Mouse (Mus musculus) forebrain, embryonic 15.5 days (tissue): Measurements from ENCODE around the gene Ivd. TPM values are rescaled to one million over a fixed set of nuclear protein-coding genes. Genes with fewer than 3 reads are reported as not detected.

Experiments used
- ATAC-seq: fragments of 200-750 bp; cut with Nextera tagmentation; replicated peaks from 2 replicates; pipeline ENCODE4 v1.8.0; 2017; ENCODE audit warnings: mild to moderate bottlenecking, moderate TSS enrichment, moderate library complexity
- H3K27ac ChIP-seq: fragments of 300-500 bp; sonication (generic); replicated peaks from 2 replicates; pipeline ENCODE4 v1.5.1; 2015; ENCODE audit warnings: mild to moderate bottlenecking, inconsistent platforms
- H3K27me3 ChIP-seq: fragments of 300-500 bp; sonication (generic); 2 replicates; pipeline ENCODE4 v1.6.1; 2015; ENCODE audit warnings: inconsistent platforms
- H3K36me3 ChIP-seq: fragments of 300-500 bp; sonication (generic); 2 replicates; pipeline ENCODE4 v1.6.1; 2015; ENCODE audit warnings: mild to moderate bottlenecking, inconsistent platforms
- H3K4me1 ChIP-seq: fragments of 300-500 bp; sonication (generic); 2 replicates; pipeline ENCODE4 v1.6.1; 2015; ENCODE audit warnings: inconsistent platforms
- H3K4me2 ChIP-seq: fragments of 300-500 bp; sonication (generic); replicated peaks from 2 replicates; pipeline ENCODE4 v1.6.1; 2015; ENCODE audit warnings: mild to moderate bottlenecking, inconsistent platforms
- H3K4me3 ChIP-seq: fragments of 300-500 bp; sonication (generic); 2 replicates; pipeline ENCODE4 v1.5.1; 2015; ENCODE audit warnings: mild to moderate bottlenecking, inconsistent platforms
- H3K9ac ChIP-seq: fragments of 300-500 bp; sonication (generic); replicated peaks from 2 replicates; pipeline ENCODE4 v1.6.1; 2015; ENCODE audit warnings: mild to moderate bottlenecking, inconsistent platforms
- H3K9me3 ChIP-seq: fragments of 300-500 bp; sonication (generic); 2 replicates; pipeline ENCODE4 v1.6.1; 2016; ENCODE audit warnings: inconsistent platforms
- WGBS: fragments of 180-500 bp; shearing (Covaris S2); methylation state at CpG from one replicate; pipeline ENCODE4 v1.1.7; 2015; ENCODE audit warnings: mixed read lengths; 5-methylcytosine and 5-hydroxymethylcytosine counted together
- polyA plus RNA-seq: library from polyadenylated mRNA; unstranded; fragments of >200 nt; fragmentation: Nextera tagmentation; extraction: Ambion mirVana; gene quantifications from 2 replicates; pipeline ENCODE4 v1.2.1, GENCODE M21; 2015

Gene Ivd
- polyA plus RNA-seq, 1 experiment from 2014 or later, result 54.2 TPM

DNA sequence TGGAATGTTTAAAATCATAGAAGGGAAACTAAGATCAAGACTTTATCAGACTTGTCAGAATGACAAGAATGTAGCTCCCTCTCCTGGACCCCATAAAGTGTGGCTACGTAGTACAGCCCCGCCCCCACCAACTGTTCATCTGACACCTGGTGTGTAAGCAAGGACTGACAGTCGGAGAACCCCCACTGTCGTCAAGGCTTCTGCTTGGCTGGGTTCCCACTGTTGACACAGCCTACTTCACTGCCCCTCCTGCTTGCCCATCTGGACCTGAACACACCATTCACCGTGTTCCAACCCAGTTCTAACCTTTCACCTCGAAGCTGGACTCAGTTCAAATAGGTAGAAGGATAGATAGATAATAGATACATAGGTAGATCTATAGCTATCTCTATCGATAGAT, 15.5 kb upstream of the Ivd start:
- no peaks in the 10 kb centered on the region for H3K36me3 ChIP-seq
- peaks cover 5% of the 10 kb centered on the region; the same call in 1 of the 2 replicates for H3K4me1 ChIP-seq
- WGBS, result 54% methylated on average over 7 of the region's 7 CpGs
- ATAC-seq, result peak; percentile 70; the same call in 1 of the 2 replicates
- no peak overlapping the region for H3K27ac ChIP-seq
- no peak overlapping the region for H3K9ac ChIP-seq
- no peaks in the 10 kb centered on the region for H3K27me3 ChIP-seq
- H3K4me3 ChIP-seq, result no peak overlapping the region
- H3K9me3 ChIP-seq, result no peaks in the 10 kb centered on the region
- no peak overlapping the region for H3K4me2 ChIP-seq

DNA sequence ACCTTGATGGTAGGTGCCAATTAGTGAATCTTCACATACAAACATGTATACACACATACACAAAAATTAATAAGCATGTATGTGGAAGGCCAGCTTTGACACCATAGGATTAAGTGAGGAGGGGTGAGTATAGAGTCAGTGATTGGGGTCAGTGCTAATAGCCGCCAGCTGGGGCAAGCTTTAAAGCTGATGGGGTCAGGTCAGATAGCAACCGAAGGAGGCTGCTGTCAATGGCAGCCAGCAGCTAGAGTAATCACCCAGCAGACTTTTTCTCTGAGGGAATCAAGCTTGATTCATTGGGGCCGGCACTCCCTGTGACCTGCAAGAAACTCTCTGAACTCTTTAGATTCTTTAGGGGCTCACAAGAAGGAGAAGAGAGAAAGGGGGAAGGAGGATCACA, 10.0 kb upstream of the Ivd start:
- no peak for ATAC-seq
- Histone ChIP-seq H3K9ac (no peak overlapping the region), H3K9me3 (no peaks in the 10 kb centered on the region), H3K4me1 (no peaks in the 10 kb centered on the region), H3K27me3 (no peaks in the 10 kb centered on the region), H3K4me2 (no peak overlapping the region), H3K4me3 (no peak overlapping the region), H3K36me3 (no peaks in the 10 kb centered on the region), H3K27ac (no peak overlapping the region)
- WGBS, result 47% methylated on average over 3 of the region's 3 CpGs

DNA sequence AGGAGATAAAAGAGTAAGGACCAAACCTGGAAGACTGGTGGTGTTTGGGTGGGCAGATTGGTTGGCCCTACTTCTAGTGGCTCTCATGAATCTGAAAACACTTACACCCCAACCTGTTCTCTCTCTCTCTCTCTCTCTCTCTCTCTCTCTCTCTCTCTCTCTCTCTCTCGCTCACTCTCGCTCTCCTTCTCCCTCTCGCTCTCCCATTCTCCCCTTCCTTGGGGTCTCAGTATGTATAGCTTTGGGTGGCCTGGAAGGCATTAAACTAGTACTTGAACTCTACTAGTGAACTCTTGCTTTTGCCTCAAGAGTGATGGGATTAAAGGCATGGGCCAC, 554 bp downstream of the Ivd start:
- no peaks in the 10 kb centered on the region for H3K9me3 ChIP-seq

DNA sequence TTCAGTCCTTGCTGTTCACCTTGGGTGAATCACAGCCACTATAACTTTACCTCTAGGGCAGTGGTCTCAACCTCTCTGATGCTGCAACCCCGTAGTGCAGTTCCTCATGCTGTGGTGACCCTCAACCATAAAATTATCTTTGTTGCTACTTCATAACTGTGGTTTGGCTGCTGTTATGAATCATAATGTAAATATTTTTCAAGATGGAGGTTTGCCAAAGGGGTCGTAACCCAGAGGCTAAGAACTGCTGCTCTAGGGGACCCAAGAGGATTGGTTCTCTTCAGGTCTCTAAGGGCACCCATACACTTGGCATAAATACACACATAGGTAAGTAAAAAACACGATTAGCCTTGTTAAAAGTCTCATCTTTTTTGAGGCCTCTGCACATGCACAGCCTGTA, 8.8 kb downstream of the Ivd start:
- ATAC-seq, result no peak
- H3K27me3 ChIP-seq, result no peaks in the 10 kb centered on the region
- H3K9ac ChIP-seq, result no peak overlapping the region
- H3K36me3 ChIP-seq, result peaks cover 18% of the 10 kb centered on the region
- H3K9me3 ChIP-seq, result no peaks in the 10 kb centered on the region
- H3K4me3 ChIP-seq, result no peak overlapping the region
- H3K4me2 ChIP-seq, result no peak overlapping the region
- H3K27ac ChIP-seq, result no peak overlapping the region
- WGBS, result 94% methylated on average over 3 of the region's 3 CpGs
- peaks cover 4% of the 10 kb centered on the region; the same call in 1 of the 2 replicates for H3K4me1 ChIP-seq

More for the DNA sequence above, 554 bp downstream of the Ivd start:
- H3K27ac ChIP-seq, result no peak overlapping the region
- H3K36me3 ChIP-seq, result no peaks in the 10 kb centered on the region
- no peak for ATAC-seq
- peak overlapping the region; percentile 74 for H3K9ac ChIP-seq
- H3K27me3 ChIP-seq, result no peaks in the 10 kb centered on the region
- peak overlapping the region; percentile 71 for H3K4me3 ChIP-seq
- peak overlapping the region; percentile 81 for H3K4me2 ChIP-seq
- H3K4me1 ChIP-seq, result peaks cover 12% of the 10 kb centered on the region
- 29% methylated on average over 3 of the region's 3 CpGs for WGBS

DNA sequence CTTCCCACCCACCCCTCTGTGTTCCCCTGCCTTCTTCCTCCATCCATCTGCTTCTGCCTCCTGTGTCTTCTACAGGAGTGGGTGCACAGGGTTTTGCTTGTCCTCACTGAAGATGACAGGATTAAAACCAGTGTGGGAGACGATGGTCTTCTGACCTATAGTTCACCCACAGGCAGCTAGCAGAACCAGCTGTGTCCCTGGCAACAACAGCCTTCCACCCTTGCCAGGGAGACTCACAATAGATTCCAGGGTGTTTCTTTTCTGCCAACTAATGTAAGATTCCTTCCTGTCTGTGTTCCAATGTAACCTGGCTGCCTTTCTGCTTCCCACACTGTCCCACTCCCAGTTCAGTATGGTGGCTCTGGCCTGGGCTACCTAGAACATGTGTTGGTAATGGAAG, 9.3 kb downstream of the Ivd start:
- Histone ChIP-seq H3K4me2 (no peak overlapping the region), H3K9ac (no peak overlapping the region), H3K36me3 (peaks cover 18% of the 10 kb centered on the region), H3K9me3 (no peaks in the 10 kb centered on the region), H3K4me3 (no peak overlapping the region), H3K4me1 (peaks cover 4% of the 10 kb centered on the region; the same call in 1 of the 2 replicates), H3K27ac (no peak overlapping the region), H3K27me3 (no peaks in the 10 kb centered on the region)
- ATAC-seq, result no peak
- WGBS, result 80% methylated on average over 1 of the region's 1 CpGs

DNA sequence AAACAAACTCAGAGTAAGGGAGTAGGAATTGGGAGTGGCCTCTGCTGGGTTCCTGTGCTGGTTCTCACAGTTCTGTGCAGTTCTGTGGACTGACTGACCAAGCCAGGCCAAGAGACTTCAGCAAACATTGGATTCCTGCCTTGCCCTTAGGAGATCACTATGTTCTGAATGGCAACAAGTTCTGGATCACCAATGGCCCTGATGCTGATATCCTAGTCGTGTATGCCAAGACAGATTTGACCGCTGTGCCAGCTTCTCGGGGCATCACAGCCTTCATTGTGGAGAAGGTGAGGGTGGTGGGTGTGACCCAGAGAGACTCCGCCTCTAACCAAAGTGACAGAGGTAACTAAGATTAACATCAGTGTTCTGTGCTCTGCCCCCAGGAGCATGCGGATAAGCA, 11.3 kb downstream of the Ivd start:
- Histone ChIP-seq H3K4me3 (no peak overlapping the region), H3K9ac (no peak overlapping the region), H3K36me3 (peaks cover 33% of the 10 kb centered on the region), H3K4me1 (peaks cover 4% of the 10 kb centered on the region; the same call in 1 of the 2 replicates), H3K4me2 (no peak overlapping the region), H3K9me3 (no peaks in the 10 kb centered on the region), H3K27ac (no peak overlapping the region), H3K27me3 (no peaks in the 10 kb centered on the region)
- WGBS, result 96% methylated on average over 5 of the region's 5 CpGs
- no peak for ATAC-seq

DNA sequence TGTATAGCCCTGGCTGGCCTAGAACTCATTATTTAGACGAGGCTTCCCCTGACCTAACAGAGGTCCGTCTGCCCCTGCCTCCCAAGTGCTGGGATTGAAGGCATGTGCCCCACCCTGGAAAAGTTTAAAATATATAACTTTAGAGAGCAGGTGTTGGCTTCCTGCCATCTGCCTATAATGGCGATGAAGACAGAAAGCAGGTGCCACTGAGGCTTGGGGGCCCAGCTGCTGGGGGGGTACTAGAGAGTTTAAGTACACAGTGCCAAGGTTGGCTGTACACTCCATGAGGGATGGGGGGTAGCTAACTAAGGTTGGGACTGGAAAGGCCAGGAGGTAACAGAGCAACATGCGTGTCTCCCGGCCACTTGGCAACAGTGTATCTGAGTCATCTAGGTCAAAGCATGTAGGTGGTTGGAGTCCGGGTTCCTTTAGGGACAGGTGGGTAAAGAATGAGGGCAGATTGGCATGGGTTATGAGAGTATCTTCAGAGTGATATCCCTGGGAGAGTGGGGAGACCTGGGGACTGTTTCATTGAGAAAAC, 12.2 kb downstream of the Ivd start:
- ATAC-seq, result no peak
- Histone ChIP-seq H3K4me1 (peaks cover 4% of the 10 kb centered on the region; the same call in 1 of the 2 replicates), H3K9me3 (no peaks in the 10 kb centered on the region), H3K4me3 (no peak overlapping the region), H3K27ac (no peak overlapping the region), H3K4me2 (no peak overlapping the region), H3K36me3 (peaks cover 33% of the 10 kb centered on the region), H3K9ac (no peak overlapping the region), H3K27me3 (no peaks in the 10 kb centered on the region)
- WGBS, result 85% methylated on average over 6 of the region's 6 CpGs

DNA sequence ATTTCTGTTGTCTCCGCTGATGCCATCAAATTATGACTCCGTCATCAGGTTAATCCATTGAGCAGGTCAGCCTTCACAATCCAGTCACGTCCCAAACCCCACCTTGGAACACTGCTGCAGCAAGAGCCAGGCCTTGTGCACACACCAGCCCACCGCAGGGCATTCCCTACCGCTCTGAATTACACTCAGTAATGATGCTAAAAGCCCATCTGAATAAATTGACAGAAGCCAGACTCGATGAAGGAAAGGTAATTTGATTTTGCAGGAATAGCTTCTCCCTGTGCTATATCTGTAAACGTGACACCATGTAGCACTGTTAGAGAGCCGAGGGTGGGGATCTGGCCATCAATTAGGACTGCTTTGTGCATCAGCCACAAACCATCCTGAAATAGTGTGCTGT, 13.6 kb downstream of the Ivd start:
- Histone ChIP-seq H3K9ac (no peak overlapping the region), H3K4me2 (no peak overlapping the region), H3K27me3 (no peaks in the 10 kb centered on the region), H3K4me3 (no peak overlapping the region), H3K27ac (no peak overlapping the region), H3K9me3 (no peaks in the 10 kb centered on the region), H3K4me1 (peaks cover 4% of the 10 kb centered on the region; the same call in 1 of the 2 replicates), H3K36me3 (peaks cover 29% of the 10 kb centered on the region)
- ATAC-seq, result no peak
- WGBS, result 91% methylated on average over 8 of the region's 8 CpGs

DNA sequence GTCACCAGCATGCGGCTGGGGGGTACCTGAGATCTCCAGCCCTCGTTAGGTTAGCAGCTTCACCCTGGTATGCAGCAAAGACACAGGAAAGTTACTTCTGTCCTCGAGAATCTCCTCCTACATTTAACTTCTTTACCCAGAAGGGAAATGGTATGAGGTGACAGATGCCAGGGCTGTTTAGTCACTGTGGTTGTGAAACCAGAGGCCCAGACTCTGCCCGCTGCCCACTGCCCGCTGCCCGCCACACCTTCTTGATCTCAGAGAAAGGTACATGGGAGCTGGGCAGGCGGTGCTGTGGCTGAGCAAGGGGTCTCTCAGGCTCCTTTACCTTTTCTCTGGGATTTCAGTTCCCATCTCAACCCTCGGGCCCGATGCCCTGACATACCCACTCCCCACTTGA, 14.7 kb downstream of the Ivd start:
- H3K4me2 ChIP-seq, result no peak overlapping the region
- H3K36me3 ChIP-seq, result peaks cover 25% of the 10 kb centered on the region; the same call in 1 of the 2 replicates
- no peaks in the 10 kb centered on the region for H3K9me3 ChIP-seq
- no peaks in the 10 kb centered on the region for H3K4me1 ChIP-seq
- H3K27ac ChIP-seq, result no peak overlapping the region
- H3K27me3 ChIP-seq, result no peaks in the 10 kb centered on the region
- no peak for ATAC-seq
- 91% methylated on average over 9 of the region's 9 CpGs for WGBS
- no peak overlapping the region for H3K9ac ChIP-seq
- no peak overlapping the region for H3K4me3 ChIP-seq

DNA sequence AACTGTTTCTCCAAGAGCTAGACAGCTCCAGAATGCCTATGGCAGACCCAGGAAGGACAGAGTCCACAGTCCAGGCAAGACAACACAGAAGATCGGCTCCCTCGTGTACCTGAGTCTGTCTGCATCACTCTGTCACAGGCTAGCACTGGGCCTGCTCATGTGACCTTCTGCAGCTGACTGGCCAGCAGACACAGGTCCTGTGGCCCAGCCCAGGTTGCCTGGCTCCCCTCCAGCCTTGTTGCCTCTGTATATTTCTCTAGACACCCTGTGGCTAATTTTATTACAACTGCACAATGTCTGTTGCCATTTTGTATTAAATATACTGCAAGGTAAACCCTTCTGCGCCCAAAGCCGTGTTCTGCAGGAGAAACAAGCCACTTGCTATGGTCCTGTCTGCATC, 19.3 kb downstream of the Ivd start:
- Histone ChIP-seq H3K4me3 (no peak overlapping the region), H3K9me3 (no peaks in the 10 kb centered on the region), H3K4me2 (no peak overlapping the region), H3K4me1 (peaks cover 5% of the 10 kb centered on the region), H3K36me3 (peaks cover 15% of the 10 kb centered on the region; the same call in 1 of the 2 replicates), H3K27me3 (peaks cover 7% of the 10 kb centered on the region; the same call in 1 of the 2 replicates), H3K9ac (no peak overlapping the region), H3K27ac (no peak overlapping the region)
- 86% methylated on average over 4 of the region's 4 CpGs for WGBS
- no peak for ATAC-seq

DNA sequence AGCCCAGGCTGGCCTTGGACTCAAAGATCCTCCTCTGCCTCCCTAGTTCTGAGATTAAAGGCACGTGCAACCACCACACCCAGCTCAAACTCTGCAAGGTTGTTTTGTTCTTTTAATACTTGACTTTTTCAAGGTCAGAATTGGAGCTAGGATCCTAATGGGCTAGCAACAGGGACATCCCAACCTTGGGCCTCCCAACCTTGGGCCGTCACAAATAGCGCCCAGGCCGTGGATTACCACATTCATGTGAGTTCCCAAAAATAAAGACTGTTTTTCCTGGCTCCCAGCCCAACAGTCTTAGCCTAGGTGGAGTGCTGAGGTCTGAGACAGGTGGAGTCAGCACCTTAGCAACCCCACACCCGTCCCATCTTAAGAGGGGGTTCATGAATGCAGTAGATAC, 20.2 kb downstream of the Ivd start:
- no peak overlapping the region for H3K9ac ChIP-seq
- 78% methylated on average over 5 of the region's 5 CpGs for WGBS
- H3K36me3 ChIP-seq, result peaks cover 7% of the 10 kb centered on the region; the same call in 1 of the 2 replicates
- no peaks in the 10 kb centered on the region for H3K9me3 ChIP-seq
- no peak overlapping the region for H3K4me2 ChIP-seq
- H3K4me3 ChIP-seq, result no peak overlapping the region
- H3K27ac ChIP-seq, result no peak overlapping the region
- ATAC-seq, result no peak
- H3K27me3 ChIP-seq, result peaks cover 7% of the 10 kb centered on the region; the same call in 1 of the 2 replicates
- peaks cover 5% of the 10 kb centered on the region for H3K4me1 ChIP-seq

DNA sequence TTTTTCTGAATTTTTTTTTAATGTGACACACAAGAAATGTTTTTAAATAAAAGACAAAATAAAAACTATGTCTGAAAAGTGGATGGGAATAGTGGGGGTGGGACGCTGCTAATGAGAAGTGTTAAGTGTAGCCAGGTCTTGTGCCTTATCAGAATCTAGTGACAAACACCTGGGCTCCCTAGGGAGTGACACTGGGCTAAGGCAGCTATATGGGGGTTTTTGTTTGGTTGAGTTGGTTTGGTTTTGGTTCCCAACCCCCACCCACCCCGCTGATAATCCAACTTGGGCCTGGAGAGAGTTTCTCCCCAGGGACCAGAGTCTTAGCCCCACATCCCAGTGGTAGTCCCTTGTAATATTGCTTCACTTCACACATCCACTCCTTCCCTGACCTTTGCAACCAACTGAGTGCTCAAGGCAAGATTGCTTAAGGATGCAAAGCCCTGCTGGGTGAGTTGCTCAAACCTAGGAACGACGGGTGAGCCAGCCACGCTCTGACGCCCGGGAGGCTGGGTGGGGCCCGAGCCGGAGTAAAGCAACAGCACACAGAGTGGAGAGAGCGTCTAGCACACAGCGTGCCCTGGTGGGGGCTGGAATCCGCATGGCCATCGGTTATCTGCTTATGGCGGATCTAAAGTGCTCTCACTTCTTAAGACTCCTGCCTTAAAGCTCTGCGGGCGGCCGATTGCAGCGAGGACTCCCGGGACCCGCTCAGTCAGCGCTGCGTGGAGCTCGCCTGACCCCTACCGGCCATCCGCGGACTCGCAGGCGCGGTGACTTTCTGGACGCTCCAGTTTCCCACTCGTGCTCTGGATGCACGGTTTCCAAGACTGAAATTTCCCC, 21.3 kb downstream of the Ivd start:
- ATAC-seq, result peak; percentile 90
- H3K27me3 ChIP-seq, result peaks cover 7% of the 10 kb centered on the region; the same call in 1 of the 2 replicates
- peak overlapping the region; percentile 60 for H3K4me2 ChIP-seq
- WGBS, result 2% methylated on average over 32 of the region's 32 CpGs
- H3K27ac ChIP-seq, result no peak overlapping the region
- H3K4me1 ChIP-seq, result peaks cover 11% of the 10 kb centered on the region
- H3K36me3 ChIP-seq, result no peaks in the 10 kb centered on the region
- H3K9me3 ChIP-seq, result no peaks in the 10 kb centered on the region
- peak overlapping the region; percentile 34 for H3K4me3 ChIP-seq
- H3K9ac ChIP-seq, result peak overlapping the region; percentile 48
